Mouse (Mus musculus) ES-E14 (cell line): ENCODE data around the gene Bpifb4.

Experiments used
- MAFK ChIP-seq: IDR thresholded peaks from 2 replicates; pipeline ENCODE4 v1.6.1; 2014; ENCODE audit warnings: mild to moderate bottlenecking, low read depth, low read length, inconsistent platforms; ENCODE audit not compliant: insufficient read depth
- ZC3H11A ChIP-seq: IDR thresholded peaks from 2 replicates; pipeline ENCODE4 v1.6.1; 2012; ENCODE audit warnings: low read depth, mild to moderate bottlenecking, inconsistent platforms, low read length, borderline replicate concordance

GRCm38 (mm10) chr2:154000501-154000900 lies 62.5 kb downstream of the Bpifb4 start:
- TF ChIP-seq MAFK (no peak), ZC3H11A (no peak)
